Mouse (Mus musculus) stomach, postnatal 0 days (tissue): ENCODE data around the gene Il6st.

Experiments
- CTCF ChIP-seq: IDR thresholded peaks from 2 replicates; pipeline ENCODE4 v1.5.1; 2016; ENCODE audit warnings: antibody characterized with exemption, low read depth, mild to moderate bottlenecking, moderate library complexity
- EP300 ChIP-seq: optimal IDR thresholded peaks from 2 replicates; pipeline ENCODE3; 2016; ENCODE audit warnings: antibody characterized with exemption

GRCm38 (mm10) chr13:112514546-112514945 is 50.7 kb downstream of the Il6st start:
- TF ChIP-seq CTCF (no peak), EP300 (no peak)
